Mouse (Mus musculus) testis, adult 2 months (tissue): ENCODE measurements around the gene Sdcbp2.

ENCODE experiments used
- CTCF ChIP-seq: fragments of 200-500 bp; IDR thresholded peaks from 2 replicates; pipeline ENCODE4 v1.5.1; 2012; ENCODE audit warnings: low read depth, mild to moderate bottlenecking, inconsistent platforms, low read length, moderate library complexity; ENCODE audit not compliant: control insufficient read depth, insufficient read depth, insufficient replicate concordance
- POLR2A ChIP-seq: fragments of 200-500 bp; IDR thresholded peaks from 2 replicates; pipeline ENCODE4 v1.6.1; 2012; ENCODE audit warnings: low read depth, mild to moderate bottlenecking, inconsistent platforms, low read length, moderate library complexity; ENCODE audit not compliant: control insufficient read depth

DNA sequence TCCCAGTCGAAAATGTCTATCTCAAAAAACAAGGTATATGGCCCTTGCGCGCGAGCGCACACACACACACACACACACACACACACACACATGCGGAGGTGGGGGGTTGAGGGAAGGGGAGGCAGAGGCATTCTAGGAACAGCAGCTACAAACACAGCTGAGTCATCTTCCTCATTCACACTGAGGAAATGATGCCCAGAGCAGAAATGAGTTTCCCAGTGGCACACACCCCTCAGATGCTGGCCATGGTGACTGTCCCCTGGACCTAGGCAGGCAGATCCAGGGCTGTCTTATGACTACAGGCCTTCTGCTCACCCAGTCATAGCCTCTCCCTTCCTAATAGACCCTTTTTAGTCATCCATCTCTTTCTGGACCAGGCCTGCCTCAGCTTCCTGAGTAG, 38.8 kb upstream of the Sdcbp2 start:
- no peak for TF ChIP-seq POLR2A
- no peak for TF ChIP-seq CTCF
